Mouse (Mus musculus) kidney, embryonic 16.5 days (tissue): ENCODE measurements around the gene Stxbp3. TPM values are rescaled to one million over a fixed set of nuclear protein-coding genes. Genes with fewer than 3 reads are reported as not detected.
"Not testable (repeated sequence)": the region's sequence is repeated elsewhere in the genome, so short reads cannot be mapped to it uniquely, and the experiment has no call there.

Experiments used
- ATAC-seq: fragments of 200-750 bp; cut with Nextera tagmentation; 2 replicates; pipeline ENCODE4 v1.8.0; 2017; ENCODE audit warnings: moderate TSS enrichment; ENCODE audit not compliant: low FRiP score, low TSS enrichment
- H3K27ac ChIP-seq: fragments of 300-500 bp; sonication (generic); 2 replicates; pipeline ENCODE4 v1.5.1; 2014; ENCODE audit warnings: low read length
- H3K27me3 ChIP-seq: fragments of 300-500 bp; sonication (generic); 2 replicates; pipeline ENCODE4 v1.6.1; 2014; ENCODE audit warnings: low read length, control low read depth, mixed read lengths; ENCODE audit not compliant: insufficient read depth
- H3K36me3 ChIP-seq: fragments of 300-500 bp; sonication (generic); 2 replicates; pipeline ENCODE4 v1.6.1; 2014; ENCODE audit warnings: low read length, control low read depth, mixed read lengths; ENCODE audit not compliant: insufficient read depth
- H3K4me1 ChIP-seq: fragments of 300-500 bp; sonication (generic); 2 replicates; pipeline ENCODE4 v1.6.1; 2014; ENCODE audit warnings: low read length, control low read depth, mixed read lengths; ENCODE audit not compliant: insufficient read depth
- H3K4me2 ChIP-seq: fragments of 300-500 bp; sonication (generic); replicated peaks from 2 replicates; pipeline ENCODE4 v1.6.1; 2014; ENCODE audit warnings: low read depth, low read length
- H3K4me3 ChIP-seq: fragments of 300-500 bp; sonication (generic); 2 replicates; pipeline ENCODE4 v1.5.1; 2014; ENCODE audit warnings: mild to moderate bottlenecking, low read length
- H3K9ac ChIP-seq: fragments of 300-500 bp; sonication (generic); replicated peaks from 2 replicates; pipeline ENCODE4 v1.6.1; 2014; ENCODE audit warnings: low read length
- H3K9me3 ChIP-seq: fragments of 300-500 bp; sonication (generic); 2 replicates; pipeline ENCODE4 v1.6.1; 2016; ENCODE audit warnings: low read length, control low read depth
- WGBS: fragments of 180-500 bp; shearing (Covaris S2); extraction: QIAGEN DNeasy Blood & Tissue Kit; methylation state at CpG from one replicate; pipeline ENCODE4 v1.1.7; 2014; 5-methylcytosine and 5-hydroxymethylcytosine counted together
- polyA plus RNA-seq: library from polyadenylated mRNA; unstranded; fragments of >200 nt; fragmentation: Nextera tagmentation; extraction: Ambion mirVana; gene quantifications from 2 replicates; pipeline ENCODE4 v1.2.1, GENCODE M21; 2015

The Stxbp3 gene
- 32.6 and 38.8 TPM in 2 replicates for polyA plus RNA-seq

GRCm38 (mm10) chr3:108840000-108840715 is at the start of gene Stxbp3:
Gene Stxbp3, minus strand, starts transcription at chr3:108840526.
- no peaks in the 10 kb centered on the region for H3K9me3 ChIP-seq
- ATAC-seq = peak; percentile 97
- peak within 1 kb of the TSS; percentile 78 for H3K4me3 ChIP-seq
- under 1% methylated on average over 55 of the region's 56 CpGs for WGBS
- peak within 1 kb of the TSS; percentile 89 for H3K27ac ChIP-seq
- peak within 1 kb of the TSS; percentile 68 for H3K4me2 ChIP-seq
- no peaks in the 10 kb centered on the region for H3K27me3 ChIP-seq
- H3K36me3 ChIP-seq = peaks cover 3% of the 10 kb centered on the region; the same call in 1 of the 2 replicates
- peaks cover 20% of the 10 kb centered on the region for H3K4me1 ChIP-seq
- peak within 1 kb of the TSS; percentile 80 for H3K9ac ChIP-seq

- H3K4me3 ChIP-seq = no peak within 1 kb of the TSS
- WGBS = 93% methylated on average over 1 of the region's 1 CpGs
- H3K4me1 ChIP-seq = no peaks in the 10 kb centered on the region
- no peaks in the 10 kb centered on the region for H3K36me3 ChIP-seq
- H3K9me3 ChIP-seq = no peaks in the 10 kb centered on the region
- H3K9ac ChIP-seq = no peak within 1 kb of the TSS
- no peak within 1 kb of the TSS for H3K27ac ChIP-seq
- ATAC-seq = no peak
- no peaks in the 10 kb centered on the region for H3K27me3 ChIP-seq
- H3K4me2 ChIP-seq = no peak within 1 kb of the TSS
Observed at GRCm38 (mm10) chr3:108889908-108890307, 49.6 kb upstream of the Stxbp3 start, which contains the start of gene Fndc7. Gene Fndc7, minus strand, starts transcription at chr3:108890008.

- Histone ChIP-seq H3K27me3 (no peaks in the 10 kb centered on the region), H3K36me3 (no peaks in the 10 kb centered on the region), H3K9ac (no peak overlapping the region), H3K27ac (no peak overlapping the region), H3K4me1 (no peaks in the 10 kb centered on the region), H3K4me2 (no peak overlapping the region), H3K9me3 (no peaks in the 10 kb centered on the region), H3K4me3 (no peak overlapping the region)
- ATAC-seq = no peak
- 89% methylated on average over 3 of the region's 3 CpGs for WGBS
Observed at GRCm38 (mm10) chr3:108887618-108887975, 47.3 kb upstream of the Stxbp3 start.

- no peak for ATAC-seq
- H3K27ac ChIP-seq = no peak overlapping the region
- WGBS = 77% methylated on average over 12 of the region's 12 CpGs
Observed at GRCm38 (mm10) chr3:108886934-108887617, 46.8 kb upstream of the Stxbp3 start.

GRCm38 (mm10) chr3:108885686-108886530 is 45.6 kb upstream of the Stxbp3 start:
- H3K4me1 ChIP-seq = peaks cover 5% of the 10 kb centered on the region
- no peak for ATAC-seq
- no peak overlapping the region for H3K4me2 ChIP-seq
- H3K9me3 ChIP-seq = no peaks in the 10 kb centered on the region
- no peak overlapping the region for H3K4me3 ChIP-seq
- H3K9ac ChIP-seq = no peak overlapping the region
- no peak overlapping the region for H3K27ac ChIP-seq
- WGBS = 54% methylated on average over 9 of the region's 9 CpGs
- no peaks in the 10 kb centered on the region for H3K36me3 ChIP-seq
- no peaks in the 10 kb centered on the region for H3K27me3 ChIP-seq

More at GRCm38 (mm10) chr3:108886934-108887617, 46.8 kb upstream of the Stxbp3 start:
- Histone ChIP-seq H3K9me3 (no peaks in the 10 kb centered on the region), H3K4me3 (no peak overlapping the region), H3K36me3 (no peaks in the 10 kb centered on the region), H3K27me3 (no peaks in the 10 kb centered on the region), H3K9ac (no peak overlapping the region), H3K4me1 (no peaks in the 10 kb centered on the region), H3K4me2 (no peak overlapping the region)

- Histone ChIP-seq H3K9ac (no peak overlapping the region), H3K9me3 (no peaks in the 10 kb centered on the region), H3K36me3 (no peaks in the 10 kb centered on the region), H3K4me2 (no peak overlapping the region), H3K27me3 (no peaks in the 10 kb centered on the region), H3K27ac (no peak overlapping the region), H3K4me3 (no peak overlapping the region), H3K4me1 (peaks cover 10% of the 10 kb centered on the region)
- 73% methylated on average over 8 of the region's 8 CpGs for WGBS
- ATAC-seq = no peak
Observed at GRCm38 (mm10) chr3:108884706-108885289, 44.5 kb upstream of the Stxbp3 start.

DNA sequence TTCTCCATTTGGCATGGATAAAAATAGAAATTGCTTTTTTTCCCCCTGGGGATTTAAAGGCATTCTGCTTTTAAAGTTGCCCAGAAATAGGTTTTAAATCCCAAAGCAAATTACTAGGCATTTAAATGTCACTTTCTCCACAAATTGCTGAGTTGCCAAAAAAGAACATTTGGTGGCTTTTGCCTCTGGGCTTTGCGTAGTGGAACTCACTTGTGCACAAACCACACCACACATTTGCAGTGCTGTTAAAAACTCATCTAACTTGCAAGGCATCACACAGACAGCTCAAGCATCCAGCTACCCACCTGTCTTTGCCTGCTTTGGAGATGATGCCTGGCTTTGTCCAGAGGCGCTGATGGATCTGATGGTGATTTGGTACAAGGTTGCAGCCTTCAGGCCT is 42.7 kb upstream of the Stxbp3 start:
- no peak for ATAC-seq
- no peak overlapping the region for H3K27ac ChIP-seq
- 88% methylated on average over 2 of the region's 2 CpGs for WGBS
- no peaks in the 10 kb centered on the region for H3K27me3 ChIP-seq
- no peaks in the 10 kb centered on the region for H3K9me3 ChIP-seq
- peaks cover 10% of the 10 kb centered on the region for H3K4me1 ChIP-seq
- H3K4me2 ChIP-seq = no peak overlapping the region
- H3K4me3 ChIP-seq = no peak overlapping the region
- H3K36me3 ChIP-seq = no peaks in the 10 kb centered on the region
- no peak overlapping the region for H3K9ac ChIP-seq

DNA sequence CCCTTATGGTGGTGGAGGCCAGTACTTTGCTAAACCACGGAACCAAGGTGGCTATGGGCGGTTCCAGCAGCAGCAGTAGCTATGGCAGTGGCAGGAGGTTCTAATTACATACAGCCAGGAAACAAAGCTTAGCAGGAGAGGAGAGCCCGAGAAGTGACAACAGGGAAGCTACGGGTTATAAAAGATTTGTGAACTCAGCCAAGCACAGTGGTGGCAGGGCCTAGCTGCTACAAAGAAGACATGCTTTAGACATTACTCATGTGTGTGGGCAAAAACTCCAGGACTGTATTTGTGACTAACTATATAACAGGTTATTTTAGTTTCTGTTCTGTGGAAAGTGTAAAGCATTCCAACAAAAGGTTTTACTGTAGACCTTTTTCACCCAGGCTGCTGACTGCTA is 41.5 kb upstream of the Stxbp3 start:
- not testable (repeated sequence) for H3K27ac ChIP-seq

More for the DNA sequence above, 41.5 kb upstream of the Stxbp3 start:
- H3K9ac ChIP-seq, H3K4me3 ChIP-seq, ATAC-seq, H3K9me3 ChIP-seq, H3K36me3 ChIP-seq, H3K27me3 ChIP-seq, H3K4me2 ChIP-seq: not testable (repeated sequence)
- peaks cover 10% of the 10 kb centered on the region for H3K4me1 ChIP-seq
- WGBS = 16% methylated on average over 4 of the region's 4 CpGs
